Mouse (Mus musculus): Measurements from ENCODE around the gene H2-Ab1. TPM values are rescaled to one million over a fixed set of nuclear protein-coding genes. Genes with fewer than 3 reads are reported as not detected.
A peak's percentile ranks its signal among the peaks of the same experiment; 100 is the strongest.
"Not testable (repeated sequence)": the region's sequence is repeated elsewhere in the genome, so short reads cannot be mapped to it uniquely, and the experiment has no call there.

The H2-Ab1 gene
- 2,894 and 2,999 TPM in 2 replicates for total RNA-seq (2017)

GRCm38 (mm10) chr17:34257594-34258375 is at the start of gene H2-Ab1:
Gene H2-Ab1, plus strand, starts transcription at chr17:34257689.
- ATAC-seq (ENCODE audit: extremely low read depth, insufficient number of reproducible peaks, low FRiP score, poor library complexity, severe bottlenecking) = peak; percentile 86

- no peak for ATAC-seq (ENCODE audit: extremely low read depth, insufficient number of reproducible peaks, low FRiP score, poor library complexity, severe bottlenecking)
Measured at GRCm38 (mm10) chr17:34207866-34208265, 49.6 kb upstream of the H2-Ab1 start.

GRCm38 (mm10) chr17:34208421-34208820 is 49.1 kb upstream of the H2-Ab1 start:
- no peak for ATAC-seq (ENCODE audit: extremely low read depth, insufficient number of reproducible peaks, low FRiP score, poor library complexity, severe bottlenecking)

- no peak for ATAC-seq (ENCODE audit: extremely low read depth, insufficient number of reproducible peaks, low FRiP score, poor library complexity, severe bottlenecking)
Measured at GRCm38 (mm10) chr17:34209680-34210079, 47.8 kb upstream of the H2-Ab1 start.

- no peak for ATAC-seq (ENCODE audit: extremely low read depth, insufficient number of reproducible peaks, low FRiP score, poor library complexity, severe bottlenecking)
Measured at GRCm38 (mm10) chr17:34210599-34210998, 46.9 kb upstream of the H2-Ab1 start.

- ATAC-seq (ENCODE audit: extremely low read depth, insufficient number of reproducible peaks, low FRiP score, poor library complexity, severe bottlenecking) = no peak
Measured at GRCm38 (mm10) chr17:34211746-34212365, 45.6 kb upstream of the H2-Ab1 start.

- ATAC-seq (ENCODE audit: extremely low read depth, insufficient number of reproducible peaks, low FRiP score, poor library complexity, severe bottlenecking) = no peak
Measured at GRCm38 (mm10) chr17:34213936-34214335, 43.6 kb upstream of the H2-Ab1 start.

- ATAC-seq (ENCODE audit: extremely low read depth, insufficient number of reproducible peaks, low FRiP score, poor library complexity, severe bottlenecking) = no peak
Measured at GRCm38 (mm10) chr17:34215176-34215575, 42.3 kb upstream of the H2-Ab1 start.

- no peak for ATAC-seq (ENCODE audit: extremely low read depth, insufficient number of reproducible peaks, low FRiP score, poor library complexity, severe bottlenecking)
Measured at GRCm38 (mm10) chr17:34217216-34217928, 40.1 kb upstream of the H2-Ab1 start.

GRCm38 (mm10) chr17:34217986-34218385 is 39.5 kb upstream of the H2-Ab1 start:
- ATAC-seq (ENCODE audit: extremely low read depth, insufficient number of reproducible peaks, low FRiP score, poor library complexity, severe bottlenecking) = no peak

- ATAC-seq (ENCODE audit: extremely low read depth, insufficient number of reproducible peaks, low FRiP score, poor library complexity, severe bottlenecking) = no peak
Measured at GRCm38 (mm10) chr17:34218675-34219074, 38.8 kb upstream of the H2-Ab1 start.

- peak; percentile 60; the same call in 1 of the 2 replicates for ATAC-seq (ENCODE audit: extremely low read depth, insufficient number of reproducible peaks, low FRiP score, poor library complexity, severe bottlenecking)
Measured at GRCm38 (mm10) chr17:34219096-34219495, 38.4 kb upstream of the H2-Ab1 start.

- ATAC-seq (ENCODE audit: extremely low read depth, insufficient number of reproducible peaks, low FRiP score, poor library complexity, severe bottlenecking) = not testable (repeated sequence)
Measured at GRCm38 (mm10) chr17:34219801-34220200, 37.7 kb upstream of the H2-Ab1 start.

- ATAC-seq (ENCODE audit: extremely low read depth, insufficient number of reproducible peaks, low FRiP score, poor library complexity, severe bottlenecking) = not testable (repeated sequence)
Measured at GRCm38 (mm10) chr17:34220401-34220800, 37.1 kb upstream of the H2-Ab1 start.

GRCm38 (mm10) chr17:34224816-34225215 is 32.7 kb upstream of the H2-Ab1 start:
- no peak for ATAC-seq (ENCODE audit: extremely low read depth, insufficient number of reproducible peaks, low FRiP score, poor library complexity, severe bottlenecking)

- no peak for ATAC-seq (ENCODE audit: extremely low read depth, insufficient number of reproducible peaks, low FRiP score, poor library complexity, severe bottlenecking)
Measured at GRCm38 (mm10) chr17:34225426-34225825, 32.1 kb upstream of the H2-Ab1 start.

GRCm38 (mm10) chr17:34225911-34226310 is 31.6 kb upstream of the H2-Ab1 start:
- not testable (repeated sequence) for ATAC-seq (ENCODE audit: extremely low read depth, insufficient number of reproducible peaks, low FRiP score, poor library complexity, severe bottlenecking)

GRCm38 (mm10) chr17:34230971-34231370 is 26.5 kb upstream of the H2-Ab1 start:
- not testable (repeated sequence) for ATAC-seq (ENCODE audit: extremely low read depth, insufficient number of reproducible peaks, low FRiP score, poor library complexity, severe bottlenecking)

- ATAC-seq (ENCODE audit: extremely low read depth, insufficient number of reproducible peaks, low FRiP score, poor library complexity, severe bottlenecking) = not testable (repeated sequence)
Measured at GRCm38 (mm10) chr17:34232021-34232420, 25.5 kb upstream of the H2-Ab1 start.

GRCm38 (mm10) chr17:34234926-34235325 is 22.6 kb upstream of the H2-Ab1 start:
- ATAC-seq (ENCODE audit: extremely low read depth, insufficient number of reproducible peaks, low FRiP score, poor library complexity, severe bottlenecking) = peak; percentile 84
